In the genomic region with DNA sequence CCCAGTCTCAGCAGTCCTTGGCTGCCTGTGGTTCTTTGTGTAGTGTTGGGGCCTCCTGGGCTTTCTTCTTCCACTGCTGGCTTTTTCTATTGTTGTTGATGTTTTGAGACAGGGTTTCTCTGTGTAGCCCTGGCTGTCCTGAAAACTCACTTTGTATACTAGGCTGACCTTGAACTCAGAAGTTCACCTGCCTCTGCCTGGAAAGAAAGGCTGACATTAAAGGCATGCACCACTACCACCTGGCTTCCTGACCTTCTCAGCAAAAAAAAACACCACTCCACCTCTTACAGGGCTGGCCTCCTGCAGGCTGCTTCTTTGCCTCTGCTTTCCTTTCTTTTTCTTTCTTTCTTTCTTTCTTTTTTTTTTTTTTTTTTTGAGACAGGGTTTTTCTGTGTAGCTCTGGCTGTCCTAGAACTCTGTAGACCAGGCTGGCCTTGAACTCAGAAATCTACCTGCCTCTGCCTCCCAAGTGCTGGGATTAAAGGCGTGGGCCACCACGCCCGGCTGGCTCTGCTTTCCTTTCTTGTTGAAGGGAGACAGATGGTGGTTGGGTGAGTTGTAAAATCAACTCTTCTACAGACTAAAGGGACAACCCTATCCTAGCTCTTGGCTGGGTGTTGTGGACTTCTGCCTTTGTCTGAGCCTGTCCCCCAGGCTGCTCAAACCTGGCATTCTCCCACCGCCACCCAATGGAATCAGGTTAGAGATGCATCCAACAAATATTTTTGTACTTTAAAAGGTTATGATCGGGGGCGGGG, we compare ENCODE assay signal across 13 mouse cellular contexts. TPM values are rescaled to one million over a fixed set of nuclear protein-coding genes. Genes with fewer than 3 reads are reported as not detected.
"Had no signal": no experiment of that assay in that cellular context is flagged by ENCODE, and none has a peak within 500 bp of the region (broad histone marks: within the 10 kb centered on the region; RNA-seq: fewer than 3 reads in every experiment).

No protein-coding gene starts in this region.

- DNase-seq: gastrocnemius, postnatal 14 days; gastrocnemius, postnatal 36 days; heart, adult 2 months; heart, postnatal 14 days; heart, postnatal 36 days; kidney, adult 11 months; kidney, adult 2 months; kidney, adult 9 months; kidney, postnatal 14 days; kidney, postnatal 36 days; liver; liver, embryonic 13.5 days had no signal

RNA-seq across cellular contexts. Expression of a gene that starts 53.2 kb away (rescaled TPM):
- total RNA-seq: hematopoietic stem cell, adult 5-6 weeks had no signal
